Mouse (Mus musculus): ENCODE results near the gene Pm20d1. TPM values are rescaled to one million over a fixed set of nuclear protein-coding genes. Genes with fewer than 3 reads are reported as not detected.

Gene Pm20d1
- polyA plus RNA-seq, 1 experiment from 2014 or later, result 0.08 TPM

GRCm38 (mm10) chr1:131822292-131822691 is 25.1 kb downstream of the Pm20d1 start:
- Histone ChIP-seq H3K4me2 (ENCODE audit: low read depth, low read length) (no peak overlapping the region), H3K4me3 (ENCODE audit: low read depth, low read length) (no peak overlapping the region), H3K9me3 (ENCODE audit: control insufficient read depth, low read length) (no peaks in the 10 kb centered on the region), H3K4me1 (ENCODE audit: control insufficient read depth, insufficient read depth, low read length) (no peaks in the 10 kb centered on the region), H3K27ac (ENCODE audit: low read depth, low read length) (no peak overlapping the region), H3K9ac (replicated peaks; ENCODE audit: low read depth, low read length) (no peak overlapping the region), H3K36me3 (ENCODE audit: control insufficient read depth, insufficient read depth, low read length) (no peaks in the 10 kb centered on the region), H3K27me3 (ENCODE audit: control insufficient read depth, insufficient read depth, low read length) (no peaks in the 10 kb centered on the region)
- ATAC-seq (ENCODE audit: low read depth), result no peak
- WGBS, result 80% methylated on average over 8 of the region's 8 CpGs

GRCm38 (mm10) chr1:131822856-131823492 is 25.8 kb downstream of the Pm20d1 start:
- 87% methylated on average over 1 of the region's 1 CpGs for WGBS
- Histone ChIP-seq H3K36me3 (ENCODE audit: control insufficient read depth, insufficient read depth, low read length) (no peaks in the 10 kb centered on the region), H3K27ac (ENCODE audit: low read depth, low read length) (no peak overlapping the region), H3K4me2 (ENCODE audit: low read depth, low read length) (no peak overlapping the region), H3K4me3 (ENCODE audit: low read depth, low read length) (no peak overlapping the region), H3K9ac (replicated peaks; ENCODE audit: low read depth, low read length) (no peak overlapping the region), H3K27me3 (ENCODE audit: control insufficient read depth, insufficient read depth, low read length) (no peaks in the 10 kb centered on the region), H3K9me3 (ENCODE audit: control insufficient read depth, low read length) (no peaks in the 10 kb centered on the region), H3K4me1 (ENCODE audit: control insufficient read depth, insufficient read depth, low read length) (no peaks in the 10 kb centered on the region)
- no peak for ATAC-seq (ENCODE audit: low read depth)

GRCm38 (mm10) chr1:131823563-131823962 is 26.4 kb downstream of the Pm20d1 start:
- Histone ChIP-seq H3K36me3 (ENCODE audit: control insufficient read depth, insufficient read depth, low read length) (no peaks in the 10 kb centered on the region), H3K4me2 (ENCODE audit: low read depth, low read length) (no peak overlapping the region), H3K27me3 (ENCODE audit: control insufficient read depth, insufficient read depth, low read length) (no peaks in the 10 kb centered on the region), H3K27ac (ENCODE audit: low read depth, low read length) (no peak overlapping the region), H3K4me1 (ENCODE audit: control insufficient read depth, insufficient read depth, low read length) (0 out of 2 replicates have a peak, but pooled peaks cover 1% of the 10 kb centered on the region), H3K9ac (replicated peaks; ENCODE audit: low read depth, low read length) (no peak overlapping the region), H3K9me3 (ENCODE audit: control insufficient read depth, low read length) (no peaks in the 10 kb centered on the region), H3K4me3 (ENCODE audit: low read depth, low read length) (no peak overlapping the region)
- ATAC-seq (ENCODE audit: low read depth), result no peak
- 55% methylated on average over 5 of the region's 5 CpGs for WGBS

GRCm38 (mm10) chr1:131824528-131825181 is 27.5 kb downstream of the Pm20d1 start:
- WGBS, result 88% methylated on average over 11 of the region's 11 CpGs
- 0 out of 2 replicates have a peak, but pooled peaks cover 7% of the 10 kb centered on the region for H3K4me1 ChIP-seq (ENCODE audit: control insufficient read depth, insufficient read depth, low read length)

GRCm38 (mm10) chr1:131827207-131827786 is 30.1 kb downstream of the Pm20d1 start, which contains the start of gene Slc41a1:
Gene Slc41a1, plus strand, starts transcription at chr1:131827493.
- peak; percentile 69 for ATAC-seq (ENCODE audit: low read depth)
- peak within 1 kb of the TSS; percentile 58 for H3K4me3 ChIP-seq (ENCODE audit: low read depth, low read length)
- H3K9ac ChIP-seq (replicated peaks; ENCODE audit: low read depth, low read length), result peak within 1 kb of the TSS; percentile 71
- H3K27me3 ChIP-seq (ENCODE audit: control insufficient read depth, insufficient read depth, low read length), result no peaks in the 10 kb centered on the region
- H3K4me1 ChIP-seq (ENCODE audit: control insufficient read depth, insufficient read depth, low read length), result peaks cover 19% of the 10 kb centered on the region
- no peaks in the 10 kb centered on the region for H3K36me3 ChIP-seq (ENCODE audit: control insufficient read depth, insufficient read depth, low read length)
- no peaks in the 10 kb centered on the region for H3K9me3 ChIP-seq (ENCODE audit: control insufficient read depth, low read length)
- H3K4me2 ChIP-seq (ENCODE audit: low read depth, low read length), result peak within 1 kb of the TSS; percentile 87
- peak within 1 kb of the TSS; percentile 78 for H3K27ac ChIP-seq (ENCODE audit: low read depth, low read length)
- WGBS, result 3% methylated on average over 25 of the region's 25 CpGs

More at GRCm38 (mm10) chr1:131824528-131825181, 27.5 kb downstream of the Pm20d1 start:
- no peak overlapping the region for H3K9ac ChIP-seq (replicated peaks; ENCODE audit: low read depth, low read length)
- H3K36me3 ChIP-seq (ENCODE audit: control insufficient read depth, insufficient read depth, low read length), result no peaks in the 10 kb centered on the region
- no peak overlapping the region for H3K4me2 ChIP-seq (ENCODE audit: low read depth, low read length)
- no peak for ATAC-seq (ENCODE audit: low read depth)
- no peaks in the 10 kb centered on the region for H3K9me3 ChIP-seq (ENCODE audit: control insufficient read depth, low read length)
- no peak overlapping the region for H3K27ac ChIP-seq (ENCODE audit: low read depth, low read length)
- no peaks in the 10 kb centered on the region for H3K27me3 ChIP-seq (ENCODE audit: control insufficient read depth, insufficient read depth, low read length)
- H3K4me3 ChIP-seq (ENCODE audit: low read depth, low read length), result no peak overlapping the region

- Histone ChIP-seq H3K36me3 (ENCODE audit: control insufficient read depth, insufficient read depth, low read length) (no peaks in the 10 kb centered on the region), H3K9me3 (ENCODE audit: control insufficient read depth, low read length) (no peaks in the 10 kb centered on the region), H3K27ac (ENCODE audit: low read depth, low read length) (peak overlapping the region; percentile 78), H3K4me3 (ENCODE audit: low read depth, low read length) (peak overlapping the region; percentile 58), H3K4me1 (ENCODE audit: control insufficient read depth, insufficient read depth, low read length) (peaks cover 19% of the 10 kb centered on the region), H3K27me3 (ENCODE audit: control insufficient read depth, insufficient read depth, low read length) (no peaks in the 10 kb centered on the region), H3K4me2 (ENCODE audit: low read depth, low read length) (peak overlapping the region; percentile 87), H3K9ac (replicated peaks; ENCODE audit: low read depth, low read length) (peak overlapping the region; percentile 71)
- WGBS, result under 1% methylated on average over 34 of the region's 36 CpGs
- ATAC-seq (ENCODE audit: low read depth), result peak; percentile 96
Measured at GRCm38 (mm10) chr1:131827787-131828258, 30.6 kb downstream of the Pm20d1 start.

GRCm38 (mm10) chr1:131828297-131829126 is 31.3 kb downstream of the Pm20d1 start:
- Histone ChIP-seq H3K27me3 (ENCODE audit: control insufficient read depth, insufficient read depth, low read length) (no peaks in the 10 kb centered on the region), H3K4me2 (ENCODE audit: low read depth, low read length) (peak overlapping the region; percentile 87), H3K36me3 (ENCODE audit: control insufficient read depth, insufficient read depth, low read length) (no peaks in the 10 kb centered on the region), H3K4me1 (ENCODE audit: control insufficient read depth, insufficient read depth, low read length) (peaks cover 19% of the 10 kb centered on the region), H3K27ac (ENCODE audit: low read depth, low read length) (peak overlapping the region; percentile 50), H3K4me3 (ENCODE audit: low read depth, low read length) (peak overlapping the region; percentile 58), H3K9ac (replicated peaks; ENCODE audit: low read depth, low read length) (peak overlapping the region; percentile 71), H3K9me3 (ENCODE audit: control insufficient read depth, low read length) (no peaks in the 10 kb centered on the region)
- ATAC-seq (ENCODE audit: low read depth), result peak; percentile 64
- 2% methylated on average over 22 of the region's 22 CpGs for WGBS

- no peaks in the 10 kb centered on the region for H3K27me3 ChIP-seq (ENCODE audit: control insufficient read depth, insufficient read depth, low read length)
- WGBS, result 39% methylated on average over 5 of the region's 5 CpGs
- H3K4me2 ChIP-seq (ENCODE audit: low read depth, low read length), result peak overlapping the region; percentile 87
- H3K9me3 ChIP-seq (ENCODE audit: control insufficient read depth, low read length), result no peaks in the 10 kb centered on the region
- peaks cover 19% of the 10 kb centered on the region for H3K4me1 ChIP-seq (ENCODE audit: control insufficient read depth, insufficient read depth, low read length)
- no peak overlapping the region for H3K9ac ChIP-seq (replicated peaks; ENCODE audit: low read depth, low read length)
- no peak for ATAC-seq (ENCODE audit: low read depth)
- no peak overlapping the region for H3K27ac ChIP-seq (ENCODE audit: low read depth, low read length)
- peak overlapping the region; percentile 58; the same call in 1 of the 2 replicates for H3K4me3 ChIP-seq (ENCODE audit: low read depth, low read length)
- no peaks in the 10 kb centered on the region for H3K36me3 ChIP-seq (ENCODE audit: control insufficient read depth, insufficient read depth, low read length)
Measured at GRCm38 (mm10) chr1:131829279-131829678, 32.1 kb downstream of the Pm20d1 start.
